Mouse (Mus musculus) frontal cortex, adult (tissue): Measurements from ENCODE around the gene Tas2r134.

Experiments used
- ATAC-seq: cut with Nextera tagmentation; 2 replicates; pipeline ENCODE4 v1.9.2; 2017; ENCODE audit warnings: mild to moderate bottlenecking, moderate library complexity, mixed read lengths; ENCODE audit not compliant: low TSS enrichment

Gene Tas2r134

DNA sequence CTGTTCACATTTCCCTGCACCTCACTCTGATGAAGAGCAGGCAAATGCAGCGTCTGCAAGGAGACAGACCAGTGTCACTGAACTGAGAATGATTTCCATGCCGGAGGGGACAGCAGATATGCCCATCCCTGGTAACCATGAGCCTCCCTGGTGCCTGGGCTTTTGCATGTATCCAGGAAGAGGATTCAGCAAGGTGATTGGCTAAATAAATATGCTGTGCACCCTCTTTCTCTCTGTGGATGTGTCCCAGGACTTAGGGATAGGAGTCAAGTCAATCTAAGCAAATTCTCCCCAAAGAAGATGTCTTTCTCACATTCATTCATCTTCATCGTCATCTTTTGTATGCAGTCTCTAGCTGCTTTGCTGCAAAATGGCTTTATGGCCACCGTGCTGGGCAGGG, at the start of gene Tas2r134:
Tas2r134 (plus strand) TSS at position 301 of the 400 bp plus-strand sequence.
- no peak for ATAC-seq

DNA sequence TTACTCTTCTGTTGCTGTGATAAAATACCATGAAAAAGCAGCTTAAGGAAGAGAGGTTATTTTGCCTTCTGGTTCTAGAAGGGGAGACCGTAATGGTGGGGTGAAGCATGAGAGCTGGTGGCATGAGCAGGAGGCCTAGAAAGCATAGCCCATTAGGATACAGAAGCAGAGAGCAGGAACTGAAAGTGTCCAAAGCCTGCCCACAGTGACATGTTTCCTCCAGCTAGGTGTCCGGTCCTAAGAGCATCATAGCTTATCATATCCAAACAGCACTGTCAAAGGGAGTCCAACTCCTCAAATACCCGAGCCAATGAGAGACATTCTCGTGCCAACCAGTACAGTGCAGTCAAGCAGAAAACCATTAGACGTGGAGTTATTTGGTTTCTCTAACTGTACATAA, 47.5 kb upstream of the Tas2r134 start:
- no peak for ATAC-seq

DNA sequence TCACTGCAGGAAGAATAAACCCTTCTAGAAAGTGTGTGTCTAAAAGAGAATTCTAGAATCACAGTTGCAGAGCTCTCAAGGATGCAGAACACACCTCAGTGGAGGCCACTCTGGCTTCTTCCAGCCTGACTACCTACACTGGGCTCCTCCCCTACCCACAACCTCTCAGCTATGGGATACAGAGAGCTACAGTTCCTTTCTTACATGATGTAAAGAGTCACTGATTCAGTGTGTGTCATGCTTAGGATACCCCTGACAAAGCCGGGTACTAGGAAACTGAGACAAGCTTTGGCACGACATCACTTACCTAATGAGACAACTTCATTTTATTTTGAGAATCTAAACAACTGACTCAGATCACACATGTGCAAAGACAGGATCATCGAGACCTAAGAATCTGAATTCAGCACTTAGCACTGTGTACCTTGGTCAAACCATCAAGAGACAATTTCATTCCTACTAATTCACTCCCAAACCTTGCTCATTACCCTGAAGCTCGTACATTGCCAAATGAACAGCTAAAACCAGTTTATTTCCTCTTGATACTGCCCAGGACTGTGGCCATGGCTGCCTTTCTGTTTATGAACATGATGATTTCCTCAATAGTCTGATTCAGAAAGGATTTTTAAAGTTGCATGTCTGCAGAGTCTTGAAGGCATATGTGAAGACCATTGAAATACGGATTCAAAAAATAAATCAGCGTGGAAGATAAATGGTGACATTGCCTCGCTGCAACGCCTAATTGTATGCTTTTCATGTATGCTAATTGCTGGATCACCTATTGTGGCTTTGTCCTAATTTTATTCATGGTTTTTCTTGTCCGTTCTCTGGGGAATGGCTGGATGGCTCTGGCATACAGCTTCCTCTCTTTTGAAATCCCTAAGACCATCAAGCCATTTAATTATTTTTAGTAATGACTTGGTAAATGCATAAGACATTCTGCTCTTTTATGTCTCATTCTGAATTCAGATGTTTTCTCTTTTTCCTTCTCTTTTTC, 43.0 kb upstream of the Tas2r134 start:
- no peak for ATAC-seq

DNA sequence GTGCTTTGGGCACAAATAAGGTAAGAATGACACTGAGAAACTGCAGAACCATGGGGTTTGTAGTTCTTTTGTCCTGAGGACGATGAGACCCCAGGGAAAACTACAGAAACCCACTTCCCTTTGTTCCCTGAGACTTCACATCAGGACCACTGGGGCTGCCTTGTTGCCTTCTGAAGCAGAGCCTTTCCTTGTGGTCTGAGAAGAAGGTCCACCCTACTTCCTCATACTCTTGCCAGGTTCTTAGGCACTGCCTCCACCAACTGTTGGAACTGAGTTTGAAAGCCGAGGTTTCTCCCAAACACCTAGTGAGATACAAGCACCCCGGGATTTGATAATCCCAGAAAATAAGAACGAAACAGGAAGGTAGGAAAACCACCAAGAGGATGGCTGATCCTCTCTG, 39.0 kb upstream of the Tas2r134 start:
- ATAC-seq, result no peak

DNA sequence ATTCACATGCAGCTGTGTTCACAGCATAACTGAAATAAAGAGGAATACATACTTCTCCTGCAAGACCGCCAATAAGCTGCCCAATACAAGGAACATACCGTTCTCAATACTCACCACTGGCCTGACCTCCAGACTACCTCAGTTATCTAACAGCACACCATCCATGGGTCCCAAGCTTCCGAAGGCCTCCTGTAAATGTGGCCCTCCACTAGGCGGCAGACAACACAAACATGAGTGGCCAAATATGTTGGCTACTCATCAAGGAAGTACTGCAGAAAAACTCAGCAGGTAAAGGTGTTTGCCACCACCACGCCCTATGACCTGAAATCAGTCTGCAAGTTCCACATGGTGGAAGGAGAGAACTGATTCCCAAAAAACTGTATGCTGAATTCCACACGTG, 38.4 kb upstream of the Tas2r134 start:
- no peak for ATAC-seq

DNA sequence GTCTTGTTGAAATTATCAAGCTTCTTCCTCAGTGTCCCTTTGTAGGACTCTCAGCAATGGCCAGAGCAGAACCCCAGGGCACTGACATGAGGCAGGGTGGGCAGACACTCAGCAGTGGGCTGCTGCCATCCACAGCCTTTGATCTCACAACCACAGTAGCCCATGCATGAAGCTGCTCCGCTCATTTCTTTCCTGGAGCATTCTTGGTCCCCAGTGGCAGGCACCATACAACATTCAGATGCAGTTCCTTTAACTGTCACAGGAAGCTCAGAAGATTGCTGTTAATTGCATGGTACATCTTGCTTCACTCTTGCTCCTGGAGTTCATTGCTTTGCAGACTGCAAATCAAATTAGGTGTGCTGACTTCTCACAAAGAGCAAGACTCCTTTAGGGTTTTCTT, 37.7 kb upstream of the Tas2r134 start:
- no peak for ATAC-seq

DNA sequence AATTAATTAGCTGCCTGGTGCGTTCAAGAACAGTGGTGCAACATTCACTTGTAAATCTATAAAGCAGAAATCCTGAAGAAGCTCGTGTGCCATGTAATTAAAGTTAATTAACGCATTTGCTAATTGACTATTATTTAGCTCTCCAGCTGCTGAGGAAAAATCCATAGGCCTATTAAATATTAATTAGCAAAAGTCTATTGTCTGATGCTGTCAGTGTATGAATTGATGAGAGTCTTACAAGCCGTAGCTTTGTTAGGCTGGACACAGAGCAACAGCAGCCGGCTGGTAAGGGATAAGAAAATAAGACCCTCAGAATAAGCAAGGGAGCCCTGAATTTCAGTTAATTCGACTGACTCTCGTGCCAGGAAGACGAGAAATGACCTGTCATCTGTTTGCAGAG, 37.0 kb upstream of the Tas2r134 start:
- ATAC-seq, result no peak

DNA sequence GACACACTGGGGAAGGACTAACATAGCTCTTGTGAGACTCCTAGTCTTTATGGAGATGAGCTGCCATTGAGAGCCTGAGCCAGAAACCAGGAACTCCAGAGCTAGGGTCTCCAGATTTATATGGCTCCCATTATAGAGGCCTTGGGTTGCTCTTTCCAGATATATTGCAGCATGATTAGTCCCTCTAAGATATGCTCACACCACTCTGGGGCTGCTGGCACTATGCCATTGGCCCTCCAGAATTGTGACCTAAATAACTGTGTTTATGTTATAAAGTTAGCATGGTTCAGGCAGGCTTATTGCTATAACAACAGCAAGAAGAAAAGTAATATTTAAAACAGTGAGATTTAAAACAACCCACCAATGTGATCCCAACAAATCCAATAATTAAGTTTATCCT, 35.2 kb upstream of the Tas2r134 start:
- no peak for ATAC-seq

DNA sequence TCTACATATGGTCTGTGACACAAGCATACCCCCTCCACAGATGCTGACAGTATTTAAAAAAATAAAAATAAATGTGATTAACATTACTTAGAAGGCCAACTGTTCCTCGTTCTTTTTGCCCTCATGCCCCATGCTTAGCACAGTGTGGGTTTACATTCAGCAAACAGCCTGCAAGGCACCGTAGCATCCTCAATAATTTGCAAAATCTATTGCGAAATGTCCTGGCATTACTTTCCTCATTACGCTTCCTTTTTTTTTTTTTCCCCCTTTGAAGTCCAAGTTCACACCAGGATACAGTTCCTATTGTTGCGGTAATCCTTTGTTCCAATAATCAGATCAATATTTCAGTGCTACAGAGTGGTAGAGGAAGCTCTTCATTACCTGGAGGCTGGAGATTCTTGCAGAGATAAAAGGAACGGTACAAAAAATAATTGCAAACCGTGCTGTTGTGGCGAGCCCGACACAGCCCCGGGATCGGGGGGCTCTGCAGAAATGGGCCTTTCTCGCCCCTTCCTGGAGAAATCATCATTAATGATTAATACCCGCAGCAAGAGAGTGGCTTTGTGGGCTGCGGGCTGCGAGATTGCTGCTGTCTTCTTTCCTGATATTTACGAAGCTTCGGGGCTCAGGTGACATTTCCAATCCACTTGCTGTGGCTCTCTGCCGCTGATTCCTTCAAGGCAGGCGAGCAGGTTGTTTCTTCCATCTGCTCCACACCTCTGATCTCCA, 27.7 kb upstream of the Tas2r134 start:
- ATAC-seq, result no peak

DNA sequence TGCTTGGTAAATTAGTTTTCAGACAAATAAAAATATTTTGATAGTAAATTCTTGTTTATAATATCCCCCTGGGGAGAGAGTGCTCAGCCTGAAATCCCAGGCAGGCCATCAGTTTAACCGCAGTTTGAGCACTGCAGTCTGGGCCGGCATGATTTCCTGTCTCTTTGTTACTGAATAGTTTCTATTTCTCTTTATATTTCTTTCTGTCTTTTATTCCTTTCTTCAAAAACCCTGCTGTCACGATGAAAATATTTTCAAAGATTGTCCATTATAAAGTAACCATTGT, 27.2 kb upstream of the Tas2r134 start:
- no peak for ATAC-seq

DNA sequence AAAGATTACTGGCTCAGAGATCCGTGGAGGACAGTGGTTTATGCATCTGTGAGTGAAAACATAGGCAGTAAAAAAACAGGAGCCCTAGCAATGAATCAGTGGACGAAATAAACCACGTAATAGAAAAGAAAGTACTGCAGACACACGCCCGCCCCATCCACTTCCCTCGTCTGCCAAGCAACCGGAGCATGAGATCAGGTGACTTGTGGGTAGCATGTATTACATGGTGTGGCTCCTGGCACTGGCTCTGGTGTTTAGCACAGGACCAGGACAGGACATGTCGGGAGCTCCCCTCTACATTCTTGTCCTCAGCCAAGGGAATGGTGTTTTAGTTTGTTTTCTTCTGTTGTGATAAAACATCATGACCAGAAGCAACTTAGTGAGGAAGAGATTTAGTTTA, 26.4 kb upstream of the Tas2r134 start:
- ATAC-seq, result no peak

DNA sequence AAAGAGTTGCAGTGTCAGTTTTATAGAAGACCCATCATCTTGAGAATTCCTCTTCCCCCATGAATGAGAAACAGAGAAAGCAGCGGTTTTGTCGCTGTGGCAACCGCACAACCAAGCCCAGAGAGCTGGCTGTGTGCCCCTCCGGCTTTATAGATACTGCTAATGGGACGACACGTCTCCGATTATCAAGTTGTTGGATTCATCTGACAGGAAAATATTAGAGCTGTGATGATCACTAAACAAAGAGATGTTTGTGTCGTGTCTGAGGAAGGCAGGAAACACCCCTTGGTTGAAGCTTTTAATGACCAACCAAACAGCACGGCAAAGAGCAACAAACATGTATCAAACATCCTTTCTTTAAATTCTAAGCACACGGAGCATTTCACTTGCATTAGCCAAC, 17.0 kb upstream of the Tas2r134 start:
- ATAC-seq, result no peak

DNA sequence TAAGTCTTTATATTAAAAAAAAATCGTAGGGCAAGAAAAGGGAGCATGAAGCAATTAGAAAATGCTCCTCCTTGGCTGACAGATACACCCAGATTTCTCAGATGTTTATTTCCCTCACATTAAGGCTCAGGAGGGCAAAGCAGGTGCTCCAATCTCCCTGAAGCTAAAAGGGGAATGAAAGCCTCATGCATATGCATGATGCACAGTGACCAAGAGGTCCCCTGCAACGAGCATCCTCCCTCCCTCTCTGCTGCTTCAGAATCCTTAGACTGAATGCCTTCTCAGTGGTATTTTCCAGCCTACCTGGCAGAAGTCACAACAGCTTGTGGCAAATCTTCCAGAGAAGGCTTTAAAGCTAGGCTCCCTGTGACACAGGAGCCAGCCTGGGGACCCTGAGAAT, 16.4 kb upstream of the Tas2r134 start:
- no peak for ATAC-seq

DNA sequence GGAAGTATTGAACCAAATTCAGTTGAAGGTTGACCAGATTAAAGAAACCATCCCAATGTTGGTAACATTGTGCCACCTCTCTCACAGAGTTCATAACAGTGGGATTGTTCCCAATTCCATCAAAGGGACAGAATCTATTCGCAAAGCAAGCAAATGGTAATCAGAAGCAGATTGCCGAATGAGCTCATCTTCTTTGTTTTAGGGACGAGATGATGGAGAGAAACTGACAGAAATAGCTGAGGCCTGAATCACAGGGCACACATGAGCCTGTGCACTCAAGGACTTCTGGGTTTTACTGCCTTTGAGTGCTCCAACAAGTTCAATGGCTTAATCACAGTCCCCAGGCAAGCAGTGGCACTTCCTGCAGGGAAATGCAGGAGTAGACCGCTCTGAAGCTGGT, 13.6 kb upstream of the Tas2r134 start:
- ATAC-seq, result no peak

DNA sequence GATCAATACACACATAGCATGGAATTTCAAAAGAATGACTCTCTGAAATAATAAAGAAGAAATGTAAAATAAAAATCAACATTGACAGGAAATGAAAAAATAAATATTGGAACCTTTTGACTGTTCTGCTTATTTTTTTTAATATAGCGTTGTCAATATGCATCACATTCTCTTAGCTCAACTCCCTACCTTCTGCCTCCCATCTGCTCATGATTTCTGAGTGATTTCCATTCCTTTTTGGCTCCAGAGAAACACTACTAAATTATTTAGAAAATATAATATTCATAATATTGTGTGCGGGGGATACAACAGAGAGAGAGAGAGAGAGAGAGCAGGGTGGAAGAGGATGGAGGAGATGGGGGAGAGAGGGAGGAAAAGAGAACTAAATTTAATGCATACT, 5.4 kb upstream of the Tas2r134 start:
- ATAC-seq, result no peak

DNA sequence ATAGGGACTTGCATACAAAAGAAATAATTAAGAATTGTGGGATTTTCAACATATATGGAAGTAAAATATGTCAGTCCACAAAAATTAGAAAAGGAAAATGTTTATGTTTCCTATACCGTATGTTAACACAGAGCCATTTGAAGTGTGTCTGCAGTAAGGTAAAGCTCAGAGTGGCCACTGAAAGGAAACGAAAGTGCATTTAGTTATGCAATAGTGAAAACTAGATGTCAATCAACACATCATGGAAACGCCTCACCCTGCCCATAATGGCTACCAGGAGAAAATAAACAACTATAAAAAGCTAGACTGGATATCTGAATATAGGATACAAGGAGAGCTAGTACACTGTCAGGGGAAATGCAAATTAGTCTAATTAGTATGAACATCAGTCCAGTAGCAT, 1.3 kb upstream of the Tas2r134 start:
- ATAC-seq, result no peak

DNA sequence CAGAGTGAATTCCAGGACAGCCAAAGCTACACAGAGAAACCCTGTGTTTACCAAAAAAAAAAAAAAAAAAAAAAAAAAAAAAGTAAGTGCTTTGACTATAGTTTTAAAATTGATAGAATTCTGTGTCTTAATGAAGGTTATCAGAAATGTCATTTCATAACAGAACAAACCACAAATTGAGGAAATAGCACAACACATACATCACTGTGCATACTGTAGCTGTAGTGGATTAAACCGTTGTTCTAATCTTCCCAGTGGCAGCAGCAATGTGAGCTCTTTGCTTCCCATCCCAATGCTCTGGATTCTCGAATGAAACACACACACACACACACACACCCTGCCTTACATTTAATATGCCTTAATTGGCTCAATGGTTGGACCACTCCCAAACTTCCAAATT, 4.1 kb downstream of the Tas2r134 start:
- no peak for ATAC-seq

DNA sequence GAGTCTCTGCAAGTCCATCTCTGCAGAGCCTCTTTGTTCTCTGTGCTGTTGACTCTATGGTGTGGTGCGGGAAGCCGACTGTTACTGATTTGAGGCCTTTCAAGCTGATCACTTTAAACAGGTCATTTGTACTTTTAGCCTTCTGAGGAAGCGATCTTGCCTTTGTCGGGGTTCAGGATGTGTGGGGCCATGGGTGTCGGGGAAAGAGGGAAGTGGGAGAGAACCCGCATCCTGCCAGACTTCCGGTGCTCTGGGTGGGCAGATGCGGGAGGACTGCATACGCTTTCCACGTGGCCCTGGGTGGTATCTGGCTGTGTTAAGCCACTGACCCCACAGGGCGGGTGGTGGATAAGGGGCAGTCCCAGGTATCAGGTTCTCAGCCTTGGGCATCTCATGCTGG, 10.4 kb downstream of the Tas2r134 start:
- no peak for ATAC-seq

DNA sequence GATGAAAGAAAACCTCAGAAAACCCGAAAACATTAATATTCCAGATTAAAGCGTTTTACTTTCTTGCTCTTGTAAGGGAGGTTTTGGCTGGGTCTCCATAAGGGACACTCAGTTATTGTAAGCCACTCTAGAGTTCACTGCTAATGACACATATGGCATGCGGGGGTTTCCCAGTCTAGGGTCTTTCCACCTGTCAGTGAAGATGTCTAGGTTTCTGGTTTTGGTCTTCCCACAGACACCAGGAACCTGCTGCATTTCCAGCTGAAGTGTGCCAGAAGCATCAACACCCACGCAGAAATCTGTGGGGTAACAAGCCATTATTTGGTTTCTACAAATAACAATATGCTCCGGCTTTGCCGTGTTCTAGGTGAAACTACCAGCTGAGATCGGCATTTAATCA, 14.3 kb downstream of the Tas2r134 start:
- no peak for ATAC-seq

DNA sequence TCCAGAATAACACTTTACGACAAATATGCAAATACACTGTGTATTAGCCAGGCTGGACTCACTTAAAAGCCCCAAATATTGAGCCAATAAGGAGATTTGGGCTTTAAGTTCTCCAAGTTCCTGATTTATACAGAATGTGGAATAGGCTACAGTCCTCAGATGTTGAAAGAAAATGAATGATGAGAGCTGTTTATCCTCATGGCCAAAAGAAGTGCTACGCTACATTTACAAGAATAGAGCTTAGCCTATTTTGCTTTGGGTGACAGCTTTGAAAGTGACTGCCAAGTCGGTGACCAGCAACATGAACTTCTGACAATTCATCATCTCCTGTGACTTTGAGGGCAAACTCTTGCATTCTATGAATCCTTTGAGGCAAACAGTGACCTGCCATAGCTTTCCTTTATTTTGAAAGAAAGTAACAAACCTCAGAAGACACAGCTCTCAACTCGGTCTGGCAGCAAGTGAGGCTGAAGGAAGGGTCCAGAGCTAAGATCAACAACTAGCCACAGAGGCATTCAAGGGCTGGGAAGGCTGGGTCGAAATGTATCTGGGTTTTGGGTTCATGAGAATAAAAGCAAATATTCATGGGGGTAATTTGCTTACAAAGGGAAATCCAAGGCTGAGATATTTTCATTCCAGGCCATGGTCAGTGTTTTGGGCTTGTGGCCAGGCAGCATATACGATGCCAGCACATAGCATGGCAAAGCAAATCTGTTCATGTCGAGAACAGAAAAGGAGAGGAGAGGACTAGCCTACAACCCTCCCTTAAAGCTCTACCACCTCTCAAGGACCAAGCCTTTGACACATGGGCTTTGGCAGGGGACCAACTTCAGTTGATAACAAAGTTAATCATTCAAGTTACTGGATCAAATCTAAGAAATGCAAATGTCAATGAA, 16.2 kb downstream of the Tas2r134 start:
- no peak for ATAC-seq

DNA sequence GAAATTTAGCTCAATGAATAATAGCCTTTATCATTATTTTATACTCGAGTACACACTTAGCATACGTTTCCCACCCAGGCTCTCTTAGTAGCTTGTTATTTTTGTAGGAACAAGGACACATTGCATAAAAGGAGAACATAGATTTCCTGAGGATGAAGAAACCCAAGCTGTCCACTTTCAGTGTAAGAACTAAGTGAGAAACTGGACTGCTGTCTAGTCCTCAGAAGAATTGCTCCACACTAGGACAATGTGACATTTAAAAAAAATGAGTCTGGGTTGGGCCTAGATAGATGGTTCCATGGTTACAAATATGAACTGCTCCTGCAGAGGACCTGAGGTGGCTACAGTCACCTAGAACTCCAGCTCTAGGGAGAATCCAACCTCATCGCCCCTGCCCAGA, 20.7 kb downstream of the Tas2r134 start:
- no peak for ATAC-seq

DNA sequence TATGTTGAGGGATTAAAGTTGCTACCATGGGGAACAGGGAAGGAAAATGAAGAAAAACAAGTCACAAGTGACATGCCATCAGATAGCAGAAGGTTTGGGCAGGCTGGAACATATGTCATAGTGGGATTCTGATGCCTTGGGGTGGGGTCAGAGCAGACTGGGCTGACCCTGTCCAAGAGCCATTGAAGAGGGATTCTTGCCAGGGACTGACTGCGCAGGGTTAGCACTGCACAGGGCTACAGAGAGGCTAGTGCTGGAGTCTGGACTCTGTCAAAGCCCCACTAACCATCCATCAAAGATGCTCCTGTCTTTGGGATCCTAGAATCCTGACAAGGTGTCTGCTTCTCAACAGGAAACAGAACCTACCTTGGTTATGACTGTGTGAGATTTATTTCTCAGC, 22.6 kb downstream of the Tas2r134 start:
- no peak for ATAC-seq
